Mouse (Mus musculus) liver, embryonic 14.5 days (tissue): ENCODE measurements at regions not wholly inside any gene's neighbourhood (a gene's known extent, or its start where the extent isn't known, plus 50 kb on each side); places are given as distances from the start of the nearest gene placed in this dataset.
"Not testable (repeated sequence)": the region's sequence is repeated elsewhere in the genome, so short reads cannot be mapped to it uniquely, and the experiment has no call there.

ENCODE experiments used
- ATAC-seq: fragments of 200-750 bp; cut with Nextera tagmentation; 2 replicates; pipeline ENCODE4 v1.8.0; 2017; ENCODE audit warnings: moderate number of reproducible peaks, mild to moderate bottlenecking, moderate library complexity; ENCODE audit not compliant: insufficient read depth
- DNase-seq, 3 experiments: peaks; one replicate each; pipeline ENCODE4 v3.0.0-alpha.2; 2012 to 2013; ENCODE audit warnings: low read depth in 3 of 3, low spot score in 3 of 3
- H3K27ac ChIP-seq: fragments of 300-500 bp; sonication (generic); 2 replicates; pipeline ENCODE4 v1.5.1; 2014; ENCODE audit warnings: moderate library complexity, mild to moderate bottlenecking, control low read depth, inconsistent platforms
- H3K27me3 ChIP-seq: fragments of 300-500 bp; sonication (generic); 2 replicates; pipeline ENCODE4 v1.6.1; 2014; ENCODE audit warnings: mild to moderate bottlenecking, low read length, moderate library complexity; ENCODE audit not compliant: control insufficient read depth, insufficient read depth
- H3K36me3 ChIP-seq: fragments of 300-500 bp; sonication (generic); replicated peaks from 2 replicates; pipeline ENCODE4 v1.6.1; 2014; ENCODE audit warnings: low read depth; ENCODE audit not compliant: control insufficient read depth, insufficient read depth
- H3K4me1 ChIP-seq, 2 experiments: fragments of 200-500 bp in 1 of 2; fragments of 300-500 bp in 1 of 2; sonication (generic) in 1 of 2; replicated peaks; 2 replicates each; pipeline ENCODE4 v1.6.1; 2012 to 2014; ENCODE audit warnings: antibody characterized with exemption in 1 of 2, inconsistent platforms in 1 of 2, low read length in 1 of 2; ENCODE audit not compliant: control insufficient read depth in 2 of 2, insufficient read depth in 2 of 2
- H3K4me2 ChIP-seq: fragments of 300-500 bp; sonication (generic); 2 replicates; pipeline ENCODE4 v1.6.1; 2014; ENCODE audit warnings: low read depth, mild to moderate bottlenecking, control low read depth, moderate library complexity
- H3K4me3 ChIP-seq, 2 experiments: fragments of 200-500 bp in 1 of 2; fragments of 300-500 bp in 1 of 2; sonication (generic) in 1 of 2; 2 replicates each; pipeline ENCODE4 v1.5.1; 2012 to 2014; ENCODE audit warnings: low read depth in 2 of 2, low read length in 2 of 2, mild to moderate bottlenecking in 2 of 2, control low read depth in 1 of 2, inconsistent platforms in 1 of 2, moderate library complexity in 1 of 2; ENCODE audit not compliant: insufficient read depth in 1 of 2
- H3K9ac ChIP-seq: fragments of 300-500 bp; sonication (generic); replicated peaks from 2 replicates; pipeline ENCODE4 v1.6.1; 2014; ENCODE audit warnings: mild to moderate bottlenecking, control low read depth, moderate library complexity
- H3K9me3 ChIP-seq: fragments of 300-500 bp; sonication (generic); 2 replicates; pipeline ENCODE4 v1.6.1; 2016; ENCODE audit warnings: low read length, mixed read lengths; ENCODE audit not compliant: control insufficient read depth
- CTCF ChIP-seq: IDR thresholded peaks from 2 replicates; pipeline ENCODE4 v1.5.1; 2016; ENCODE audit warnings: antibody characterized with exemption, low read depth, control low read depth
- EP300 ChIP-seq: IDR thresholded peaks from 2 replicates; pipeline ENCODE4 v1.6.1; 2016; ENCODE audit warnings: antibody characterized with exemption, low read depth
- WGBS: fragments of 180-500 bp; shearing (Covaris S2); extraction: QIAGEN DNeasy Blood & Tissue Kit; methylation state at CpG from one replicate; pipeline ENCODE4 v1.1.7; 2014; ENCODE audit not compliant: insufficient replicate concordance; 5-methylcytosine and 5-hydroxymethylcytosine counted together

- no peak overlapping the region for H3K9ac ChIP-seq
- ATAC-seq: no peak
- no peak overlapping the region for H3K27ac ChIP-seq
- WGBS: 77% methylated on average over 7 of the region's 7 CpGs
- H3K4me2 ChIP-seq: no peak overlapping the region
- no peaks in the 10 kb centered on the region for H3K4me1 ChIP-seq
- DNase-seq: no peak
- no peaks in the 10 kb centered on the region for H3K9me3 ChIP-seq
- H3K4me3 ChIP-seq: no peak overlapping the region
- no peak for TF ChIP-seq CTCF
- TF ChIP-seq EP300: no peak
- H3K27me3 ChIP-seq: no peaks in the 10 kb centered on the region
- H3K36me3 ChIP-seq: no peaks in the 10 kb centered on the region
These were observed 162.1 kb downstream of the Akr1d1 start for GRCm38 (mm10) chr6:37691976-37692644.

DNA sequence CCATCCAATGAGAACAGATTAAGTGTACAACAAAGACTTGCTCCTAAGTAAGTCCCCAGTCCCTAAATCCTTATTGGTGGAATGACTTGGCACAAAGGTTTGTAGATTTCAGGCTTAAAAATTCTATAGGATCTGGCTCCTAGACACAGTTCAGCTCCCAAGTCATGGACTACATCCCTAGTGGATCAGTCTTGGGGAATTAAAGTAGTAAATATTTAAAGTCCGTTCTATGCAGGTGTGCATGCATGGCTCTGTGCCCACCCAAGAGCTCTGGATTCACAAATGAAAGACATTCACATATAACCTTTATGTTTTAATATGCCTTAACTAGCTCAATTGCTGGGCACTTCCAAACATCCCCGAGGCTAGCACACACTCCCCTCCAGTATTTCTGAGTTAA is 162.8 kb downstream of the Akr1d1 start:
- H3K4me2 ChIP-seq: no peak overlapping the region
- 60% methylated on average over 2 of the region's 2 CpGs for WGBS
- DNase-seq (no peak), ATAC-seq (no peak)
- H3K9ac ChIP-seq: no peak overlapping the region
- H3K27ac ChIP-seq: no peak overlapping the region
- no peak for TF ChIP-seq CTCF
- no peaks in the 10 kb centered on the region for H3K4me1 ChIP-seq
- H3K27me3 ChIP-seq: no peaks in the 10 kb centered on the region
- no peaks in the 10 kb centered on the region for H3K36me3 ChIP-seq
- no peak overlapping the region for H3K4me3 ChIP-seq
- H3K9me3 ChIP-seq: no peaks in the 10 kb centered on the region

GRCm38 (mm10) chr6:37696074-37696473 is 166.1 kb downstream of the Akr1d1 start:
- ATAC-seq (no peak), DNase-seq (no peak)
- H3K4me1 ChIP-seq: no peaks in the 10 kb centered on the region
- no peak overlapping the region for H3K4me2 ChIP-seq
- no peaks in the 10 kb centered on the region for H3K27me3 ChIP-seq
- no peak overlapping the region for H3K27ac ChIP-seq
- H3K9me3 ChIP-seq: no peaks in the 10 kb centered on the region
- TF ChIP-seq EP300: no peak
- no peak for TF ChIP-seq CTCF
- H3K4me3 ChIP-seq: no peak overlapping the region
- H3K9ac ChIP-seq: no peak overlapping the region
- H3K36me3 ChIP-seq: no peaks in the 10 kb centered on the region

DNA sequence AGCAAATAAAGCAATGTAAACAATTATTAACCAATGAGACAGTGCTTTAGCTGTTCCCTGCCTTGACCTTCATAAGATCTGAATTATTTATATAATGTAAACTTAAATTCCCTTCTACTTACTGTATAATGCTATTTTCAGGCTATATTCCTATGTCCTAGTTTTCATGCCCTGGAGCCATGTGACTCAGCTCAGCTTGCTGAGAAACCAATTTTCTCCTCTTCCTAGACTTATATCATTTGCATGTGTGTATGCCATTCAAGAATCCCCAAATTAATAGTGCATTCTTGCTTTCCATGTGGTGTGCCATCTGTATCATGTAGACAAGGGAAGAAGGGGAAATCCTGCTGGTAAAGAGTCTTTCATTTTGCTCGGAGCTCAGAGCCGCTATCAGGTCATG is 166.7 kb upstream of the Trim24 start:
- Histone ChIP-seq H3K36me3 (no peaks in the 10 kb centered on the region), H3K4me3 (no peak overlapping the region), H3K9ac (no peak overlapping the region), H3K4me2 (no peak overlapping the region), H3K27ac (no peak overlapping the region), H3K27me3 (no peaks in the 10 kb centered on the region), H3K4me1 (no peaks in the 10 kb centered on the region), H3K9me3 (no peaks in the 10 kb centered on the region)
- TF ChIP-seq CTCF (no peak), EP300 (no peak)
- no peak for DNase-seq
- WGBS: 79% methylated on average over 2 of the region's 2 CpGs
- no peak for ATAC-seq

DNA sequence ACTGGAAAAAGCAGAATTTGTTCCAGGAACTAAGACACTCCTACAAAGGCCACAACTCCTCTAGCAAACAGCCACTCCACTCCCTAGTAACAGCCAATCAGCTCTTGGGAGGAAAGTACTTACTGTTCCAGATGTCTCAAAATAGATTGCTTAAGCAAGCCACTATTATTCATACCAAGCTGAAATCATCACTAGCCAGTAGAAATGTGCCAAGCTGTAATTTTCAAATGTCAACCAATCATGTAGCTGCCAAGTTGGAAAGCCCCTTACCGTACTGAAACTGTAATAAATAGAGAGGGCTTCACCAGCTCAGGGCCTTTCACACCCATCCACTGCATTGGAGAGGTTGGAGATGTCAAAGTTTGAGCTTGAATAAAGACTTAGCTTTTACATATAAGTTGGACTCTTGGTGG is 164.9 kb upstream of the Trim24 start:
- Histone ChIP-seq H3K4me2 (no peak overlapping the region), H3K4me1 (no peaks in the 10 kb centered on the region), H3K9ac (no peak overlapping the region), H3K36me3 (no peaks in the 10 kb centered on the region), H3K9me3 (no peaks in the 10 kb centered on the region), H3K4me3 (no peak overlapping the region), H3K27me3 (no peaks in the 10 kb centered on the region), H3K27ac (no peak overlapping the region)
- ATAC-seq (no peak), DNase-seq (no peak)
- no peak for TF ChIP-seq EP300
- TF ChIP-seq CTCF: no peak
- 63% methylated on average over 1 of the region's 1 CpGs for WGBS

DNA sequence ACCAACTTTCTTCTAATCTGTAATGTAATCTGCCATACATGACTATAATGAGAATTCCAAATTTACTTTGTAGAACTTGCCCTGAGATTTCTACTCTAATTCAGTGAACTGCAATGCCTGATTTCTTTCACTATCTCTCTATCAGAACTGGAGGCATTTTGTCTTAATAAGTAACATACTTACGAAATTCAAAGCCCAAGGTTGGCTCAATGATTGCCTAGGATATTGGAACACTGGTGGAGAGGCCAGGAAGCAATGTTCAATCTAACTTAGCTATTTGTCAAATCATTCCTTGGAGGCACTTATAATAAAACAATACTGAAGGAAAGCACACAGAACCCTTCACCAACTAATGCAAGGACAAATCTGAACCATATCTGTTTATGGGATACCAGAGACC is 162.9 kb upstream of the Trim24 start:
- H3K4me3 ChIP-seq, H3K9me3 ChIP-seq, H3K27ac ChIP-seq, ATAC-seq, H3K9ac ChIP-seq, H3K36me3 ChIP-seq, H3K4me2 ChIP-seq, H3K4me1 ChIP-seq, DNase-seq, H3K27me3 ChIP-seq: not testable (repeated sequence)
- WGBS: 55% methylated on average over 1 of the region's 1 CpGs
